Mouse (Mus musculus) spleen, adult 12 weeks (tissue): Measurements from ENCODE around the gene Spatc1l.
A peak's percentile ranks its signal among the peaks of the same experiment; 100 is the strongest.

Experiments
- DNase-seq: peaks from one replicate; pipeline ENCODE4 v3.0.0; 2022; ENCODE audit warnings: low spot score

The Spatc1l gene

DNA sequence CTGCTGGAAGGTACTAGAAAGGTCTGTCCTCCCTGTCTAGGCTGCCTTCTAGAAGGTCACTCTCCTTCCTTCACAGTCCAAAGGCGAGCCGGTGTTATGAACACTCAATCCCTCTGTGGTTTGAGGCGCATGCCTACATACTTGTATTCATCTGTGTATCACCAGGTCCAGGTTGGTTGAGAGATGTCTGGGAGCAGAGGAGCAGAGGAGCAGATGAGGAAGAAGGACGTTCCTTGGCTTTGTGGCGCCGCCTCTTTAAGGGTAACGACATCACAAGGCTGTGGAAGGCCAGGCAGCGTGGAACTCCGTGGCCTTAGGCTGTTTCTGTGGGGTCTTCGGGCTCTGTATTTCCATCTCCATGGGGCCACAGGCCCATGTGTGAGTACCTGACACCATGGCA lies at the start of gene Spatc1l:
Gene Spatc1l, plus strand, starts transcription at position 301 of the 400 bp plus-strand sequence.
- no peak for DNase-seq

DNA sequence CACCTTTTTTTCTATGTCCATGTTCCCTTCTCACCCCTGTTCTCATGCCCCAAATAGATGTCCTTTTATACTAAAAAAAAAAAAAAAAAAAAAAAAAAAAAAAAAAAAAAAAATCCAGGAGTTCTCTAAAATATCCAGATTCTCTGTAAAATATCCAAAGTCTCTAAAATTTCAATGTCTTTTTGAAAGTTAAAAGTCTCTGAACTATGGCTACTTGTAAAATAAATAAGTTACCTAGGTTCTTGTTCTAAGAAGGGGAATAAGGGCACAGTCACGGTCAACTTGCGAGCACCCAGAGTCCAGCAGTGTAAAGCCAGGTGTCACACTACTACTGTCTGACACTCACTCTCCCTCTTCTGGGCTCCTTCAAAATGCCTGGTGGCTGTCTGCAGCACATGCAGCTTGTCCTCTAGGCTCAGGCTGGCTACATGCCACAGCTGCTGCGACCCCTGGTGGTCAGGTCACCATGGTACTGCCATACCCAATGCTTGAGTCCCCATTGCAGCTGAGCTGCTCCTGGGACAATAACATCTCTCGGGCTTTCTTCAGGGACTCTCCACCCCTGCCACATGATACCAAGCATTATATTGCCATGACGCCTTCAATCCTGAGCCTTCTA lies 49.0 kb upstream of the Spatc1l start:
- peak; percentile 63 for DNase-seq

DNA sequence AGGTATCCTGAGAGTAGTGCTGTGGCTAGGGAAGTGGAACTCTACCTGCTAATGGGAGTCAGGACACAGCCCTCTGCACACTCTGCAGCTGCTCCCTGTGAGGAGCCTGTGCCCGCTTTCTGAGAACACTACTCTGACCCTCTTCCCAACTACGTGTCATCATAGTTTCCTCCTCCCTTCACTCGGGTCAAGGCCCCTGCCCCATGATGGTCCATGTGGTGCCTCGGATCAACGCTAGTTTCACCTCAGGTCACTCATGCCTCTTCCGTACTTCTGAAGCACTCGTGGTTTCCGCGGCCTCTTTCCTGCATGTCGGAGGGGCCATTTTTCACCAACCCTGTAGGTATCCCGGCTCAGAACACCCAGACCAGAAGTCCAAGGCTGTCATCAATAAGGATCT lies 31.1 kb upstream of the Spatc1l start:
- no peak for DNase-seq

DNA sequence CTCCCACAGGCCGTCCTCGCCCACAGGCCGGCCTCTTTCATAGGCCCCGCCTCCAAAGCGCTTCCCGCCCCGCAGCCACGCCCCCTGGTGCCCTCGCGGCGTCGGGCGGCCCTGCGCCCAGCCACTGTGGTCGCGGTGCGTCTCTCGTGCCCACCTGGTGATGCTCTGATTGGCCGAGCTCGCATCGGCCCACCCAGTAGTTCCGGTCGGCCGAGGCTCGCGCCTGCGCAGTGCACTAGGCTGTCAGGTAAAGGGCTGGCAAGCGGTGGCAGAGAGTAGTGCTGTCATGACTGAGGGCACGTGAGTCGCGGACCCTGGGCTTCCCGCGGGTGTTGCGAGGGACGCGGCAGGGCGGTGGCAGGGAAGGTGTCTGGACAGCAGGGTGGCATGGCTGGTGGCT lies 30.7 kb upstream of the Spatc1l start, which contains the start of gene Lss:
Gene Lss, plus strand, starts transcription at position 214 of the 400 bp plus-strand sequence.
- DNase-seq, result peak; percentile 93

DNA sequence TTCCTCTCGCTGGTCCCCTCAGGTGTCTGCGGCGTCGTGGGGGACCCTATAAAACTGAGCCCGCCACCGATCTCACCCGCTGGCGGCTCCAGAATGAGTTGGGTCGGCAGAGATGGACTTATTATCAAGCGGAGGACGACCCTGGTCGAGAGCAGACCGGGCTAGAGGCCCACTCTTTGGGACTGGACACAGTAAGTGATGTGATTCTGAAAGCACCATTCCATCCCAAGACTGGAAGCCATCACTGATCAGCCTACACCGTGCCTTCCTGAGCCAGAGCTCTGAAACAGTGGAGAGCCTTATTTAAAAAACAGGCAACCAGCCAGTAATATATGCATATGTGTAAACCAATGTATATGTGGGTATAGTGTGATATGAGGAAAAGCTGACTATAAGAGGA lies 30.2 kb upstream of the Spatc1l start:
- DNase-seq, result no peak

DNA sequence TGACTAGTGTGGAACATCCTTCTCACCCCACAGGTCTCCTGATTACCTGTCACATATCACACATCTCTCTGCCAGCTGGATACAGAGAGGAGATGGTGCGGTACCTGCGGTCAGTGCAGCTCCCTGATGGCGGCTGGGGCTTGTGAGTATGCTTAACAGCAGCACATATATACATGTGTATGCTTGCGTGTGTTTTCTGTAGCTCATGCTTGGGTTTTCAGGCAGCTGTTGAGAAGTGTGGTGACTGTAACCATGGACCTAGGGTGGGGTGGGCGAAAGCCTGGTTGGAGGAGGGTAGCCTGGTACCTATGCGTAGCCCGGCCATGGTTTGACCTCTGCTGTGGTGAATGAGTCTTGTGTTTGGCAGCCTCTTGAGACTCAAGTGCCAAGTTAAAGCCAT lies 26.5 kb upstream of the Spatc1l start:
- no peak for DNase-seq

DNA sequence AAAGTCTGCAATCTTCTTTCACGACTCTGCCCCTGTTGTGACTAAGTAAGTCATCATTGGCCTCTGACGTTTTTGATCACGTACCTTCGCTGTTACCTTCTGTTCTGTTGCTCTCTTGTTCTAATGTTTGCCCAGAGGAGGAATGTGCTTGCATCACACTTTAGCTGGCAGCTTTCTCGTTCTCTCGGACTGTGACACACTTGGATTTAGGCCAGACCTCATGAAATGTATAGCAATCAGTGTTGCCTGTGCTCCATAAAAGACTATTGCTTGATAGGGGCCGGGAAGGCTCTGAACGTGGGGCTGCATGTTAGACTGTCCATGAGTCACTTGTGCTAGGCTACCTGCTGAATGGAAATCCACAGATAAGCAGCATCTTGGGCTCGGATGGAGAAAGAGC lies 24.5 kb upstream of the Spatc1l start:
- DNase-seq, result no peak

DNA sequence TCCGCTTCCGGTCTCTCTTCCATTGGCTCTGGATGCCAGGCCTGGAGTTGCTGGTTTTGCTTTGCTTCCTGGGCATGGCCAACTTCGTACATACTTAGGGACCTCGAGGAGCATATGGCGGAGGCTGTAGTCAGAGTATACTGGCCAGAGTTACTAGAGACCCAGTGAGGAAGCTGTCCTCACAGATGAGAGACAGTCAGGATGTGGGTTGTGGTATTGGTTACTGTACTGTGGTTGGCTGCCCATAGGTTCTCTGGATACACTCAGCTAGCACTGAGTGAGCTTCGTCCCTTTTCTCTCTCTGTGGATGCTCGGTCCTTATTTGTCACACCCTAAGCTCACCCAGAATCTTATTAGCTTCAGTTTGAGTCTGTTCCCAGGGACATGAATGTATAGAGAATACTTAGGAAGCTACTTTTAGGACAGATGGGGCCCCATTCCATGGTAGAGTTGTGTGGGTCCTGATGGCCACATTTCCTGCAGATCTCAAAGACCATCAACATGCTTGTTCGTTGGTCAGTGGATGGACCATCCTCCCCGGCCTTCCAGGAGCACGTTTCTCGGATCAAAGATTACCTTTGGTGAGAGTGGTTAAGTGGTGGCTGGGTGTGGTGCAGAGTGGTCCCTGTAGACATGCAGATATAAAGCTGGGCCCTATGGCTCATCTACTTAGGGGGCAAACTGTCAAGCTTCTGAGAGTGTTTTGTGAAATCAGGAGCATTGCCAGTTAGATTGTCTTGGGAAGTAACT lies 20.6 kb upstream of the Spatc1l start:
- no peak for DNase-seq

DNA sequence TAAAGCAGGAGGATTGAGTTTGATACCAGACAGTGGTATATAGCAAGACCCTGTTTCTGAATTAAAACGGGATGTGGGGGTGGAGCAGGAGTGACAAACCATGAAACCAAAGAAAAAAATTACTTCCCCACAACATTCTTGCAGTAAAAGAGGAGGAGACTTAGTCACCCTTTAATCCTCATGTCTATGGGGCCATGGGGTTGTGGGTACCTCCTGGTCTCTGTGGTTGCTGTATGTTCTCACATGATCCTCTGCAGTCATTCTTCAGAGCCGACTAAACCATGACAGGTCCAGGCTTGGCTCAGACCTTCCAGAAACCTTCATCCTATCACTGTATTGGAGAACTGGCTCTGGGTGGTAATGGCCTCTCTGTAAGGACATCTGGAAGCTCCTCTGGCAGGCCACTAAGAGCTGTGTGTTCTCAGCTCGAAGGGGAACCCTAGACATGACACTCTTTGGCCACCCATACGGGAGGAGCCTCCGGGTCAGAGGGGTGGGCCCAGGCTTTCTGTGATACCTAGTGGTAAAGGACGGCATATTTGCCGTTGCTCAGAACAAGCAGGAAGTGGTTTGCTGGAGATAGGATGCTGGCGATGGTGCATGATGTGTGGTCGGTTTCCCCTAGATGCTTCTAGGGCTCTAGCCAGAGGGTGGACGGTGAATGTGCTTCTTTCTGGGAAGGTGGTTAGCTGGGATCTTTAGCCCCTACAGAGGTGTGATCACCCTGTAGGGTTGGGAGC lies 19.3 kb upstream of the Spatc1l start:
- no peak for DNase-seq

DNA sequence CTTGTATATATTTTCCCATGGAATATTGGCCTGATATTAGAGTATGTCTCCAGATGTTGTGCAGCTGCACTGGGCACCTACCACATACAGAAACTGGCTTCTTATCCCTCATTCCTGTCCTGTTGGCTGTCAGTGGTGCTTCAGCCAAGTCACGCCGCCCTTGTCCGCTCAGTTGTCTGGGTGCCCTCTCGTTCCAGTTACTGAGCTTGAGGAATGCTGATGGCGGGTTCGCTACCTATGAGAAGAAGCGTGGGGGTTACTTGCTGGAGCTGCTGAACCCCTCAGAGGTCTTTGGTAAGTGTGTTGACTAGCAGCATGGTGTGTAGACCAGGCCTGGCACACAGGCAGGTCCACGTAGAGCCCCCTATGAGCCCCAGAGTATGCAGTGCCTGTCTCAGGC lies 15.5 kb upstream of the Spatc1l start:
- DNase-seq, result no peak

DNA sequence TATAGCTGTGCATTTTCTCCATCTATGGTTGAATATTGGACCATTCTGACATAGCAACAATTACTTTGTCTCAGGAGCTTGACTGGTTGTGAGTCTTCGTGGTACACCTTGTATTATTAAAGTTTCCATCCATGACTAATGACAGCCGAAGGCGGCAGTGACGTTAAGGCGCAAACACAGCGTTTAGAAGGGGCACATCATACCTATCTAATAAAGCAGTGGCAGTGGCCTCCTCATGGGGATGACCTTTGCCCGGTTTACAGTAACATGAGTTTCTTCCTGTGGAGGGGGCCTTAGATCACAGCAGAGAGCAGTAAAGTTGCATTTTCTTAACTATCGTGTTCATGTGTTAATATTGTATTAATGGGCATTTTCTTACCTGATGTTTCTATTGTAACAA lies 13.9 kb upstream of the Spatc1l start:
- DNase-seq, result no peak

DNA sequence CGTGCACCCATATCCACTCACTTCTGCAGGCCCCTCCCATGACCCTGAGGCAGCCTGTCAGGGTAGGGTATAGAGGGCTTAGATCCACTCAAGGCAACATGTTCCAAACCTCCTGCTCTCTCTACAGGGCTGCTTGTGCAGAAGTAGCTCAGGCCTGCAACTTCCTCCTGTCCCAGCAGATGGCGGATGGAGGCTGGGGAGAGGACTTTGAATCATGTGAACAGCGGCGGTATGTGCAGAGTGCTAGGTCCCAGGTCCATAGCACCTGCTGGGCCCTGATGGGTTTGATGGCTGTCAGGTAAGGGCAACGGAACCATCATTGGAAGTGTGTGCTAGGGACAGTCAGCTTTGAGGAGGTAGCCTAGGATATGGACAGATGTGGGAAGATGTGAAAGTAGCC lies 11.6 kb upstream of the Spatc1l start:
- DNase-seq, result no peak

DNA sequence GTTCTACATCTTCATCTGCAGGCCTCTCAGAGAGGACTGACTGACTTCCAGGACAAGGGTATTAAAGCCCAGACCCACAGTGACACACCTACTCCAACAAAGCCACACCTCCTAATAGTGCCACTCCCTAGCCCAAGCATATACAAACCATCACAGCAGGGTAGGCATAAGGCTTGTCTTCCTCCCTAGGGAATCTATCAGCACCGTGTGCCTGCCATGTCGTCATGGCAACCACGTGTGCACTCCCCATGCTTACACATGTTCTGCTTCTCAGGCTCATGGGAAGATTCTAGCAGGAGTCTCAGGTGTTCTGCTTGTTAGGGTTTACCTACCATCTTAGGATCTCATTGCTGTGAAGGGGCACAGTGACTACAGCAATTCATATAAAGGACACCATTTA lies 10.5 kb upstream of the Spatc1l start:
- DNase-seq, result no peak

DNA sequence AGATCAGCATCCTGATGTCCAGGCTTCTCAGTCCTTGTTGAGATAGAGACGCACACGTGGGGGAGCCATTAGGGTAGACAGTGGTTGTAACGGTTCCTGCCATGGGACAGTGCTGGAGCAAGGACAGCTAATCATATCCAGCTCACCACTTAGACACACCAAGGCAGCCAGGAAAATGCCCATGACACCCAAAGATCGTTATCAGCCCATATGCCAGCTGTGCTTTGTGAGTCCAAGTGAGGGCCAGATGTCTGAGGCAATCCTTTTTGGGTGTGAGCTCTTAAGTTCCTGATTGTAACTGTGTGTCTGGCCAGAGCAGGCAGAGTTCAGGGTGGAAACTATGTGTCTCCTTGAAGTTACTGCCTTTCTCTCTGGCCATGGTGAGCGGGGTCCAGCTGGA lies 8.0 kb upstream of the Spatc1l start:
- DNase-seq, result no peak

DNA sequence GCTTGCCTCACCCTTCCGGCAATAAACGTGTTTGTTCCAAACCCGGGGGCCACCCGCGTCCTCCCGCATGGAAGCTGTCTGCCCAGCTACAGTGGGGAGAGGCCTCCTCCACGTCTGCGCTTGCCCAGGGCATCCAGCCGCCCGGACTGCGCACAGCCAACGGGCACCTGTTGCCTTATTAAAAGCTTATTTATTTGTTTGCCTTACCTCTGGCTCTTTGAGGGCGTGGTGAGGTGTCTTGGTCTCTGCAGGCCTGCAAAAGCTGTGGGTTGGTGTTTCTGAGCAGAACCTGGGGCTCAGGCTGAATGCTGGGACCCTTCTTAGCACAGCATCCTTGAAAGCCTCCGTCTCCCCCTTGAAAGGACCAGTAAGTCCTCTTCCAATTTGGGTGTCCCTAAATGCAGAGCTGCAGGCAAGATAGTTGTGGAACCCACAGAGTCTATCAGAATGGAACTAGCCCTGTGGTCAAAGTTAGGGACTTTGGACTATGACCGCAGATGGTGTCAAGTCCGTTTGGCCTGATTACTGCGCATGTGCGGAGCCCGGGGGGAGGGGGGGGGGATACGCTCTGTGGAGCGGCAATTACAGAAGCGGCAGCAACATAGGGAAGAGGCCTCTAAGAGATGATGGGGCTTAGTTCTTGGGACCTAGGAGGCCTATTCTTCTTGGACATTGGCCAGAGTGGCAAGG lies 8.1 kb downstream of the Spatc1l start:
- no peak for DNase-seq

DNA sequence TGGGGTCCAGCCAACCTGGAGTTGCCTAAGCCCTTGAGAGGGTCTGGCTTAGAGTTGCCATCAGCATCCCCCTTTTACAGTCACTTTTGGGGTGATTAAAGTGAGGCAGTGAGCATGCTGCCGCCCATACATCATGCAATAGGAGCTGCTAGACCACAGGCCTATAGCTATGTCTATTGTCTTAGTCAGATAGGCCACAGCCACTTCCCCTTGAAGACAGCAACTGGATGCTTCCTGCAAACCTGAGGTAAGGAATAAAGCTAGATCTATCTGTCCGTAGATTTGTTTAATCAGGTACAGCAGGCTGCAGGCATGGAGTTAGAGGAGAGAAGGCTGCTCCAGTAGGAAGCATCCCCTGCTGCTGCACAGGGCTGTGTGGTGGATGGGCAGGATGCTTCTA lies 9.0 kb downstream of the Spatc1l start:
- DNase-seq, result no peak

DNA sequence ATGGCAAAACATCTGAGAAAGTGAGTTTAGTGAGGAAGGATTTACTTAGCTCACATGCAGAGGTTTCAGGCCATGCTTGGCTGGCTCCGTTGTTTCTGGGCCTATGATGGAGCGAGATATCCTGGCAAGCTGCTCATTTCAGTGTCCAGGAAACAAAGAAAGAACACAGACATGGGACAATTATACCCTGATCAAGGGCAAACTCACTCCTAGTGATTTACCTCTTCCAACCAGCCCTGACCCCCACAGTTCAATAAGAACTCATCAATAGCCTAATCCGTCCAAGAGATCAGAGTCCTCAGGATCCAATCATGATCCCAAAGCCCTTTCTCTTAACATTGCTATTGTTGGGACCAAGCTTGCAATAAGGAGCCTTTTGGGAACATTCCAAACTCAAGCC lies 10.1 kb downstream of the Spatc1l start:
- no peak for DNase-seq

DNA sequence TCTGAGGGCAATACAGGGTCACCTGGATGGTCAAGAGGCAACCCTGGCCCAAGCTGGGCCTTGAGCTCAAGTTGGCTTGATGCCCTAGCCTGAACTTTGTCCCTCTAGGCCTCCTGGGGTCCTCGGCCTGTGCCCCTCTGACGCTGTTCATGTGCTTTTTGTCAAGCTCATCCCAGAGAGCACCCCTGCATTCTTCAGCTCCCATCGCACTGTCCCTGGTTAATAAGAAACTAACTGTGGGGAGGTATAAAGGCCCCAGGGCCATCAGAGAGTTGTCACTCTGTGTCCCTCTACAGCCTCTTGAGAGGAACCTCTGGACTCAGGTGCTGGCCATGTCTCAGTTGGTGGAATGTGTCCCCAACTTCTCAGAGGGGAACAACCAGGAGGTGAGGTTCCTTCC lies 13.3 kb downstream of the Spatc1l start, which contains the start of gene Ftcd:
Gene Ftcd, plus strand, starts transcription at position 275 of the 400 bp plus-strand sequence.
- no peak for DNase-seq

DNA sequence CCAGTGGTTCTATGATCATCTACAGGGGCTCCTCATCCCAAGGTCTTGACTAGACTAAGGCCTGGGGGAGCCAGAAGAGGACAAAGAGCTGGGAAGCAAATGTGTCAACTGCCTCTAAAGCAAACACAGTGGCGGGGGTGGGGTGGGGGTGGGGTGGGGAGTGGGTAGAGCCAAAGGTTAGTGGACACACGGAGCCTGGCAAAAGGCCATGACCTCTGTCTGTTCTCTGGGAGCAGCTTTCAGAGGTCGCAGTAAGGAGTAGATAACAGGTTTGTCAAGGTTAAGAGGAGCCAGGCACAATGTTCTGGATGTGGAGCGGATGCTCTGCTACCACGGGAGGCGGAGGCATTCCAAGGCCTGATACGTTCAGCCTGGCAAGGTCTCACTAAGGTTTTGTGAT lies 14.8 kb downstream of the Spatc1l start:
- DNase-seq, result no peak

DNA sequence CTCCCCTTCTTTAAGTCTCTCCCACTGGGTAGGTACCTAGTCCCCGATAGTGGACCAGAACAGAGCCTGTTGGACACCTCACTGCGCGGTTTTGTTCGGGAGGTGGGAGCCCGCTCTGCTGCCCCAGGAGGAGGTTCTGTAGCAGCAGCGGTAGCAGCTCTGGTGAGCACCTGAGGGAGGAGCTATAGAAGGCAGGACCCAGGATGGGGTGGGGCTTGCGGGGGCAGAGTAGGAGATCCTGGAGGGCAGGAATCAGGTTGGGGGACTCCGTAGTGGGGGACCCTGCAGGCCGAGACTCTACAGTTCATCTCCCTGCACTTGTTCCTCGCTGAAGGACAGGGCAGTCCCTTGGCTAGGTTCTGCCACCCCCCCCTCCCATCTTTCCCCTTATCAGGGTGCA lies 22.1 kb downstream of the Spatc1l start:
- no peak for DNase-seq

DNA sequence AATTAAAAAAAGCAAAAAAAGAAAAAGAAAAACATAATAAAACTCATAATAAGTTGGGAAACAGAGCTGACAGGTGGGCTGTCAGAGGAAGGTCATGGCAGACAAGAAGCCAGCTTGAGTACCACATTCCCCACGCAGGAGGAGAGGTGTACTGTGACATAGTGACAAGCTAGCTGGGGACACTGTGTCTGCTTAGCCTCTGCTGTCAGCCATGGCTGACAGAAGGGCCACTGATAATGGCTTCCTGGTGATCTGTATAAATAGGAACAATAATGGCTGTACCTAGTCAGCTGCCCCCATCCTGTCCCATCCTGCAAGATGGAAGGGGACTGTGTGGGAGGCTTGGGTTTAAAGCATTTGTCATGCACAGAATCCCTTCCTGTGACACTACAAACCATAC lies 24.1 kb downstream of the Spatc1l start:
- no peak for DNase-seq

DNA sequence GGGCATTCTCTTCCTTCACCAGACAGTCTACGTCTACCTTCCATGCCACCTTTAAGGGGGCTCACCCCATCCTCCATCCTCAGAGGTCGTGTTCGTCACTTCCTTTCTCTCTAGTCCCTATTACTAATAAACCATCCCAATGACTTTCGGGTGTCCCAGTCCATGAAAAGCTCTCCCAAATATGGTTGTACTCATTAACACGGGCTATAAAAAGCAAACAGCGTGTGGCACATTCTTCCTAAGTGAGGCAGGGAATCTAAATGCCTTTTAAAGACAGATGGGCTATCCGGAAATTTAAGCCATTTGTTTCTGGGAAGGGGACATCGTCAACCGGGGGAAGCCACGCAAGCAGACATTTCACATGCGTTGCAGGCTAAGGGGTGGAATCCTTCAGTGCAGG lies 28.1 kb downstream of the Spatc1l start:
- no peak for DNase-seq

DNA sequence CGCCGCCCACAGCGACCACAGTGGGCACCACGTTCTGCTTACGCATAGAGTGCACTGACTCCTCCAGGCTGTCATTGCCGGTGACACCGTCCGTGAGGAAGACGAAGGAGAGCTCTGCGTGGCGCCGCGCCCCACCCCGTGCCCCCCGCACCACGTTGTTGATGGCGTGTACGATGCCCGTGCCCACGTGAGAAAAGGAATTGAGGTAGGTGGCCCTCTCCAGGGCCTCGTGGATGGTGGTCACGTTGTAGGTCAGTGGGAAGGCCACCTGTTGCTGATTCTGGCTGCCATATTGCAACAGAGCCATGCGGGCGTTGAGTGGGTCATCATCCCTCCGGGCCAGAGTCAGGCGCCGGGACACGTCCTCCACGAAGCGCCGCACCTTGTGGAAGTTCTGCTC lies 34.3 kb downstream of the Spatc1l start:
- no peak for DNase-seq
